Mouse (Mus musculus): ENCODE data around the gene Plekha4. TPM values are rescaled to one million over a fixed set of nuclear protein-coding genes. Genes with fewer than 3 reads are reported as not detected.

Plekha4 gene
- total and polyA plus RNA-seq, 3 experiments: 0.12 to 0.65 TPM; not detected in 1

GRCm38 (mm10) chr7:45591880-45592279 is 65.8 kb downstream of the Plekha4 start:
- H3K79me2 ChIP-seq (ENCODE audit: control insufficient read depth, insufficient read depth, low read length, poor library complexity): no peaks in the 10 kb centered on the region
- no peaks in the 10 kb centered on the region for H3K27me3 ChIP-seq (ENCODE audit: control insufficient read depth in 1 of 2, insufficient read depth in 2 of 2, low read length in 2 of 2)
- H3K4me1 ChIP-seq (ENCODE audit: control insufficient read depth in 1 of 2, insufficient read depth in 2 of 2, low read length in 2 of 2): peaks cover 10 to 20% of the 10 kb centered on the region in 2 experiments
- H3K36me3 ChIP-seq (ENCODE audit: control insufficient read depth in 1 of 2, insufficient read depth in 2 of 2, low read length in 2 of 2): peaks cover 0 to 27% of the 10 kb centered on the region in 2 experiments; a peak in 3 of 4 replicates
- TF ChIP-seq ETS1 (IDR thresholded peaks at IDR 0.05; ENCODE audit: low read depth, low read length) (peak; percentile 82), GATA1 (IDR thresholded peaks at IDR 0.05; ENCODE audit: low read depth, low read length) (peak; percentile 31; the same call in 1 of the 2 replicates), MEF2A (IDR thresholded peaks at IDR 0.05; ENCODE audit: extremely low read depth, insufficient replicate concordance, low read depth, low read length, poor library complexity, severe bottlenecking) (no peak), BHLHE40 (IDR thresholded peaks at IDR 0.05; ENCODE audit: borderline replicate concordance, low read depth, low read length) (peak; percentile 55; the same call in 1 of the 2 replicates)
- H3K9me3 ChIP-seq (replicated peaks; ENCODE audit: insufficient read depth, low read length): no peaks in the 10 kb centered on the region
- no peak overlapping the region for H3K4me3 ChIP-seq (ENCODE audit: control insufficient read depth in 1 of 2, insufficient read depth in 1 of 2, low read depth in 2 of 2, low read length in 2 of 2)
- peak overlapping the region; percentile 1; the same call in 1 of the 2 replicates for H3K27ac ChIP-seq (ENCODE audit: control insufficient read depth, low read depth, low read length)
- H3K9ac ChIP-seq (ENCODE audit: control insufficient read depth, low read depth, low read length, poor library complexity, severe bottlenecking): peak overlapping the region; percentile 0; the same call in 1 of the 2 replicates
- DNase-seq (ENCODE audit: low read depth, low spot score): peak; percentile 41

DNA sequence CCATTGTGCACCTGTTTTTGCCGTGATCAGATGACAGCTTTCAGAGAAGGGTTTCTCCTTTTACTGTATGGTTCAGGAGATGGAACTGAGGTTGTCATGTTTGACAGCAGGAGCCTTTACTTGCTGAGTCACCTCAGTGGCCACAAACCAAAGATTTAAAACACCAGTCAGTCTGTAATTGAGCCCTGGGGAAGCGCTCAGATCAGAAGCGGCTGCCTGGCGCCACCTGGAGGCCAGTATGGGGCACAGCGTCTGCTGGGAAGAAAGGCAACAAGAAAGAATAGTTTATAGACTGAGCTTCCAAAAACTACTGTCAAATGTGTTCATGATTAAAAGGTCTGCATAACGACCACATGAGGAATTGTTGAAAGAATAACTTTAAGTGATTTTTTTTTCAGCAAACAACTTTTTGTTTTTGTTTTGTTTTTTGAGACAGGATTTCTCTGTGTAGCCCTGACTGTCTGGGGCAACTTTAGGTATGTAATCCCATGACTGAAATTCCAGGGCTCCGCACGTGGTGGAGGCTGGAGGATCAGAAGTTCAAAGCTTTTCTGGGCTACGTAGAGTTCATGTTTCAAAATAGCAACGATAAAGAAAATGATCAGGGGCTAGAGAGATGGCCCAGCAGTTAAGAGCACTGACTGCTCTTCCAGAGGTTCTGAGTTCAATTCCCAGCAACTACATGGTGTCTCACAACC is 67.1 kb downstream of the Plekha4 start:
- H3K36me3 ChIP-seq (ENCODE audit: control insufficient read depth in 1 of 2, insufficient read depth in 2 of 2, low read length in 2 of 2): peaks cover 0 to 27% of the 10 kb centered on the region in 2 experiments; a peak in 2 of 4 replicates
- no peaks in the 10 kb centered on the region for H3K27me3 ChIP-seq (ENCODE audit: control insufficient read depth in 1 of 2, insufficient read depth in 2 of 2, low read length in 2 of 2)
- H3K9ac ChIP-seq (ENCODE audit: control insufficient read depth, low read depth, low read length, poor library complexity, severe bottlenecking): peak overlapping the region; percentile 10; the same call in 1 of the 2 replicates
- no peak overlapping the region for H3K4me3 ChIP-seq (ENCODE audit: control insufficient read depth in 1 of 2, insufficient read depth in 1 of 2, low read depth in 2 of 2, low read length in 2 of 2)
- H3K4me1 ChIP-seq (ENCODE audit: control insufficient read depth in 1 of 2, insufficient read depth in 2 of 2, low read length in 2 of 2): peaks cover 10 to 20% of the 10 kb centered on the region in 2 experiments
- DNase-seq (ENCODE audit: low read depth, low spot score): peak; percentile 94
- no peak overlapping the region for H3K27ac ChIP-seq (ENCODE audit: control insufficient read depth, low read depth, low read length)
- no peaks in the 10 kb centered on the region for H3K79me2 ChIP-seq (ENCODE audit: control insufficient read depth, insufficient read depth, low read length, poor library complexity)
- no peaks in the 10 kb centered on the region for H3K9me3 ChIP-seq (replicated peaks; ENCODE audit: insufficient read depth, low read length)
- no peak for TF ChIP-seq POLR2AphosphoS2 (IDR thresholded peaks at IDR 0.05; ENCODE audit: low read length)
- peak; percentile 91 to 99 (median 98) for TF ChIP-seq CTCF (IDR thresholded peaks at IDR 0.05 in 2 of 3, conservative IDR thresholded peaks at IDR 0.05 in 1 of 3; ENCODE audit: control insufficient read depth in 1 of 3, insufficient read depth in 1 of 3, low read depth in 2 of 3, low read length in 3 of 3, poor library complexity in 1 of 3, severe bottlenecking in 1 of 3)
- no peak for TF ChIP-seq USF1 (IDR thresholded peaks at IDR 0.05; ENCODE audit: low read depth, low read length)
- TF ChIP-seq POLR2A (IDR thresholded peaks at IDR 0.05; ENCODE audit: control insufficient read depth in 1 of 2, insufficient read depth in 1 of 2, low read depth in 1 of 2, low read length in 2 of 2, poor library complexity in 1 of 2): no peak
- TF ChIP-seq CHD2 (IDR thresholded peaks at IDR 0.05; ENCODE audit: low read length): no peak
- peak; percentile 51 for TF ChIP-seq ETS1 (IDR thresholded peaks at IDR 0.05; ENCODE audit: low read depth, low read length)
- no peak for TF ChIP-seq BHLHE40 (IDR thresholded peaks at IDR 0.05; ENCODE audit: borderline replicate concordance, low read depth, low read length)
- TF ChIP-seq UBTF (IDR thresholded peaks at IDR 0.05; ENCODE audit: borderline replicate concordance, insufficient read depth, low read depth, low read length): no peak
- no peak for TF ChIP-seq MAZ (IDR thresholded peaks at IDR 0.05; ENCODE audit: low read depth, low read length)
- no peak for TF ChIP-seq JUND (IDR thresholded peaks at IDR 0.05; ENCODE audit: low read depth, low read length)
- TF ChIP-seq RAD21 (IDR thresholded peaks at IDR 0.05; ENCODE audit: low read depth, low read length): peak; percentile 93
- no peak for TF ChIP-seq CHD1 (IDR thresholded peaks at IDR 0.05; ENCODE audit: low read depth, low read length)
- peak; percentile 72 for TF ChIP-seq RCOR1 (IDR thresholded peaks at IDR 0.05; ENCODE audit: low read depth, low read length)
- TF ChIP-seq SIN3A (IDR thresholded peaks at IDR 0.05; ENCODE audit: low read length): peak; percentile 87
- TF ChIP-seq GATA1 (IDR thresholded peaks at IDR 0.05; ENCODE audit: low read depth, low read length): 0 out of 2 replicates have a peak, but pooled peaks have one; percentile 17
- TF ChIP-seq NELFE (IDR thresholded peaks at IDR 0.05; ENCODE audit: low read depth, low read length): no peak
- TF ChIP-seq TBP (IDR thresholded peaks at IDR 0.05; ENCODE audit: low read depth, low read length): no peak
- no peak for TF ChIP-seq MEF2A (IDR thresholded peaks at IDR 0.05; ENCODE audit: extremely low read depth, insufficient replicate concordance, low read depth, low read length, poor library complexity, severe bottlenecking)
- no peak for TF ChIP-seq USF2 (IDR thresholded peaks at IDR 0.05; ENCODE audit: borderline replicate concordance in 1 of 2, insufficient read depth in 1 of 2, low read depth in 1 of 2, low read length in 2 of 2)
- no peak for TF ChIP-seq MYB (IDR thresholded peaks at IDR 0.05; ENCODE audit: low read depth, low read length)
- TF ChIP-seq ZC3H11A (IDR thresholded peaks at IDR 0.05; ENCODE audit: low read depth, low read length): peak; percentile 84
- TF ChIP-seq E2F4 (IDR thresholded peaks at IDR 0.05; ENCODE audit: borderline replicate concordance, low read depth, low read length): no peak
- no peak for TF ChIP-seq ZKSCAN1 (IDR thresholded peaks at IDR 0.05; ENCODE audit: low read depth, low read length)
- no peak for TF ChIP-seq ELF1 (IDR thresholded peaks at IDR 0.05; ENCODE audit: low read depth, low read length)
- TF ChIP-seq KAT2A (conservative IDR thresholded peaks at IDR 0.05; ENCODE audit: low read depth, low read length): no peak
- peak in 1 of 2 experiments; percentile 22; a peak in 1 of 4 replicates for TF ChIP-seq EP300 (IDR thresholded peaks at IDR 0.05; ENCODE audit: low read depth in 1 of 2, low read length in 2 of 2)
- TF ChIP-seq POLR2AphosphoS5 (IDR thresholded peaks at IDR 0.05; ENCODE audit: borderline replicate concordance, low read depth, low read length): no peak
- TF ChIP-seq HCFC1 (IDR thresholded peaks at IDR 0.05; ENCODE audit: low read depth, low read length): no peak
- TF ChIP-seq SMC3 (IDR thresholded peaks at IDR 0.05; ENCODE audit: low read depth, low read length): peak; percentile 94

Measured in MEL (cell line).